Mouse (Mus musculus): ENCODE results near the gene Adm2.

- no peak for TF ChIP-seq CTCF (IDR thresholded peaks at IDR 0.05; ENCODE audit: control insufficient read depth, insufficient read depth, insufficient replicate concordance, low read depth, low read length)
- TF ChIP-seq POLR2A (IDR thresholded peaks at IDR 0.05; ENCODE audit: control insufficient read depth, low read depth, low read length), result no peak
Measured at GRCm38 (mm10) chr15:89350447-89350846, 27.9 kb downstream of the Adm2 start.
